Comparison of ENCODE assay signal across 14 mouse cellular contexts in the genomic region with DNA sequence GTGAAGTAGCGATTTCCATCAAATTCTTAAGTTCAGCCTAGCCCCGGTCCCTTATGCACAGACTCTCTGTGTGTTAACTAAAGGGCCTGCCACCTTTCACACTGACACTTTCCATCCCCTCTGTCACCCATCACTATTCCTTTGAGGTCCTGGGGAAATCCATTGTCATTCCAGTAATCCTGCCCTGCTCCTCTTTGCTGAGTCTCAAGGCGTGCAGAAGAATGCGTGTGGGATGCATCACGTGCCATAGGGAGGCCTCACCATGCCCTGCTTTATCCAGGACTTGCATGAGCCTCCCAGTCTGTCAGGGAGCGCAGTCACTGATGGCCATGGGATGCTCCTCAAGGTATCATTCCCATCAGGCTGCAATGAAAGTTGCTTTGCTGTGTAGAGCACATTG.
DNase-seq lines count a peak whose midpoint lies in the region; ATAC-seq lines count a peak whose summit lies in the region.
"Had no signal": no experiment of that assay in that cellular context is flagged by ENCODE, and none has a peak within 500 bp of the region (broad histone marks: within the 10 kb centered on the region; RNA-seq: fewer than 3 reads in every experiment).

No protein-coding gene starts in this region.

- WGBS in forebrain, embryonic 11.5 days: 45% methylated on average over 6 of the region's 6 CpGs
- 48% methylated on average over 6 of the region's 6 CpGs for WGBS in forebrain, embryonic 16.5 days
- 40% methylated on average over 6 of the region's 6 CpGs for WGBS in hindbrain, embryonic 12.5 days
- 45% methylated on average over 6 of the region's 6 CpGs for WGBS in hindbrain, embryonic 14.5 days
- 32% methylated on average over 6 of the region's 6 CpGs for WGBS in midbrain, embryonic 12.5 days

- no peak for ATAC-seq in forebrain, embryonic 11.5 days (replicated peaks; ENCODE audit: low FRiP score)
- ATAC-seq in forebrain, embryonic 16.5 days: no peak
- no peak for ATAC-seq in hindbrain, embryonic 12.5 days (ENCODE audit: low FRiP score)
- ATAC-seq in hindbrain, embryonic 14.5 days (ENCODE audit: low FRiP score): no peak
- peak; percentile 57; the same call in 1 of the 2 replicates for ATAC-seq in midbrain, embryonic 12.5 days (ENCODE audit: low FRiP score, low read depth)
- no peak for ATAC-seq in frontal cortex, adult (ENCODE audit: low TSS enrichment)
- ATAC-seq: intestine, embryonic 15.5 days; Patski had no signal

- no peak for DNase-seq in forebrain, embryonic 11.5 days (ENCODE audit: low spot score)
- no peak for DNase-seq in hindbrain, embryonic 14.5 days (ENCODE audit: low spot score)
- DNase-seq in R1 (ENCODE audit: low read depth, low spot score): peak; percentile 82
- DNase-seq: heart, adult 11 months; lung, postnatal 36 days; thymus, postnatal 25 days had no signal

- no peak overlapping the region for H3K4me3 ChIP-seq in forebrain, embryonic 11.5 days (ENCODE audit: low read depth, low read length)
- H3K4me3 ChIP-seq in forebrain, embryonic 16.5 days (replicated peaks; ENCODE audit: low read length): no peak overlapping the region
- H3K4me3 ChIP-seq in hindbrain, embryonic 12.5 days: no peak overlapping the region
- no peak overlapping the region for H3K4me3 ChIP-seq in hindbrain, embryonic 14.5 days (replicated peaks; ENCODE audit: low read length)
- H3K4me3 ChIP-seq in midbrain, embryonic 12.5 days: no peak overlapping the region
- H3K4me3 ChIP-seq: erythroblast, embryonic 14.5 days; intestine, embryonic 15.5 days had no signal

- no peaks in the 10 kb centered on the region for H3K27me3 ChIP-seq in forebrain, embryonic 11.5 days (ENCODE audit: control insufficient read depth, insufficient read depth, low read length)
- H3K27me3 ChIP-seq in forebrain, embryonic 16.5 days (replicated peaks; ENCODE audit: control insufficient read depth, insufficient read depth, low read length): no peaks in the 10 kb centered on the region
- H3K27me3 ChIP-seq in hindbrain, embryonic 12.5 days: no peaks in the 10 kb centered on the region
- no peaks in the 10 kb centered on the region for H3K27me3 ChIP-seq in hindbrain, embryonic 14.5 days (ENCODE audit: control insufficient read depth, insufficient read depth, low read length)
- no peaks in the 10 kb centered on the region for H3K27me3 ChIP-seq in midbrain, embryonic 12.5 days
- H3K27me3 ChIP-seq: intestine, embryonic 15.5 days; Patski had no signal

- peaks cover 19% of the 10 kb centered on the region for H3K4me1 ChIP-seq in forebrain, embryonic 11.5 days (replicated peaks; ENCODE audit: control insufficient read depth, insufficient read depth, low read length)
- peaks cover 27% of the 10 kb centered on the region for H3K4me1 ChIP-seq in forebrain, embryonic 16.5 days (replicated peaks; ENCODE audit: control insufficient read depth, insufficient read depth, low read length)
- H3K4me1 ChIP-seq in hindbrain, embryonic 12.5 days: peaks cover 70% of the 10 kb centered on the region
- peaks cover 39% of the 10 kb centered on the region for H3K4me1 ChIP-seq in hindbrain, embryonic 14.5 days (replicated peaks; ENCODE audit: control insufficient read depth, insufficient read depth, low read length)
- H3K4me1 ChIP-seq in midbrain, embryonic 12.5 days: peaks cover 56% of the 10 kb centered on the region

- H3K9me3 ChIP-seq in forebrain, embryonic 11.5 days (ENCODE audit: control insufficient read depth, low read length): no peaks in the 10 kb centered on the region
- no peaks in the 10 kb centered on the region for H3K9me3 ChIP-seq in forebrain, embryonic 16.5 days (ENCODE audit: control insufficient read depth, low read length)
- no peaks in the 10 kb centered on the region for H3K9me3 ChIP-seq in hindbrain, embryonic 12.5 days (replicated peaks)
- no peaks in the 10 kb centered on the region for H3K9me3 ChIP-seq in hindbrain, embryonic 14.5 days (ENCODE audit: control insufficient read depth, low read length)
- no peaks in the 10 kb centered on the region for H3K9me3 ChIP-seq in midbrain, embryonic 12.5 days
- H3K9me3 ChIP-seq: intestine, embryonic 15.5 days had no signal

- no peaks in the 10 kb centered on the region for H3K36me3 ChIP-seq in forebrain, embryonic 11.5 days (ENCODE audit: control insufficient read depth, insufficient read depth, low read length)
- no peaks in the 10 kb centered on the region for H3K36me3 ChIP-seq in forebrain, embryonic 16.5 days (ENCODE audit: control insufficient read depth, insufficient read depth)
- no peaks in the 10 kb centered on the region for H3K36me3 ChIP-seq in hindbrain, embryonic 12.5 days
- no peaks in the 10 kb centered on the region for H3K36me3 ChIP-seq in hindbrain, embryonic 14.5 days (replicated peaks; ENCODE audit: control insufficient read depth, insufficient read depth)
- no peaks in the 10 kb centered on the region for H3K36me3 ChIP-seq in midbrain, embryonic 12.5 days
- H3K36me3 ChIP-seq: intestine, embryonic 15.5 days had no signal

- H3K9ac ChIP-seq in forebrain, embryonic 11.5 days (ENCODE audit: low read length): no peak overlapping the region; the same call in 1 of the 2 replicates
- H3K9ac ChIP-seq in forebrain, embryonic 16.5 days (replicated peaks; ENCODE audit: low read depth, low read length): no peak overlapping the region
- H3K9ac ChIP-seq in hindbrain, embryonic 12.5 days: no peak overlapping the region
- H3K9ac ChIP-seq in hindbrain, embryonic 14.5 days: no peak overlapping the region
- H3K9ac ChIP-seq in midbrain, embryonic 12.5 days (replicated peaks): no peak overlapping the region
- H3K9ac ChIP-seq: intestine, embryonic 15.5 days had no signal

- 0 out of 2 replicates have a peak overlapping the region, but pooled peaks have one; percentile 12 for H3K27ac ChIP-seq in forebrain, embryonic 11.5 days (ENCODE audit: low read depth, low read length)
- no peak overlapping the region for H3K27ac ChIP-seq in forebrain, embryonic 16.5 days (ENCODE audit: low read length)
- peak overlapping the region; percentile 24; the same call in 1 of the 2 replicates for H3K27ac ChIP-seq in hindbrain, embryonic 12.5 days
- H3K27ac ChIP-seq in hindbrain, embryonic 14.5 days: no peak overlapping the region
- peak overlapping the region; percentile 50; the same call in 1 of the 2 replicates for H3K27ac ChIP-seq in midbrain, embryonic 12.5 days (replicated peaks)
- H3K27ac ChIP-seq: intestine, embryonic 15.5 days; stomach, postnatal 0 days had no signal

- no peak overlapping the region for H3K4me2 ChIP-seq in forebrain, embryonic 11.5 days (ENCODE audit: low read depth, low read length, severe bottlenecking)
- no peak overlapping the region for H3K4me2 ChIP-seq in forebrain, embryonic 16.5 days (ENCODE audit: low read length)
- H3K4me2 ChIP-seq in hindbrain, embryonic 12.5 days (replicated peaks): no peak overlapping the region
- H3K4me2 ChIP-seq in hindbrain, embryonic 14.5 days (replicated peaks): no peak overlapping the region
- H3K4me2 ChIP-seq in midbrain, embryonic 12.5 days (replicated peaks): no peak overlapping the region
- H3K4me2 ChIP-seq: intestine, embryonic 15.5 days had no signal

Comparison
In these comparisons a context has a peak if more than half of its experiments do, and no peak if none do; other contexts are left out.
1. H3K27ac ChIP-seq: peak in forebrain, embryonic 11.5 days (single experiment), hindbrain, embryonic 12.5 days (single experiment) and midbrain, embryonic 12.5 days (single experiment); none in forebrain, embryonic 16.5 days (single experiment) and hindbrain, embryonic 14.5 days (single experiment).